Mouse (Mus musculus) adipocyte (in vitro differentiated cells): ENCODE measurements at regions not wholly inside any gene's neighbourhood (a gene's known extent, or its start where the extent isn't known, plus 50 kb on each side); places are given as distances from the start of the nearest gene placed in this dataset.
"Not testable (repeated sequence)": the region's sequence is repeated elsewhere in the genome, so short reads cannot be mapped to it uniquely, and the experiment has no call there.

Experiments
- DNase-seq: peaks from one replicate; pipeline ENCODE4 v3.0.0-alpha.2; 2016; ENCODE audit warnings: low spot score

DNA sequence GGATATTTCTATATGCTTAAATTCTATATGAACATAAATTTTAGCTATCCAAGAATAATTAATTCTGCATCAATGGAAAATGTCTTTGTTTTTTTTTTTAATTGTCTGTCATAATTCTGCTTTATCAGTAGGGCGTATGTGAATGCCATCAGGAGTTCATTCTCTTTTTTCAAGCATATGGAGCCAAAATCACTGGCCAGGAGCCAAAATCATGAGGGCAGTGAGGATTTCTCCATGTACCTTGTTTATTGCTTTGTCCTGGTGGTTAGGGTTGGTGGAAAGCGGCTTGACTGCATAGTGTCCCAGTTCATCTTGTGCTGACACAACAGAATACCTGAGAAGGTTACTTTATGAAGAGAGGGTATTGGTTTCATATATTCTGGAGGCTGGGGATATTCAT lies 243.9 kb downstream of the AI429214 start:
- no peak for DNase-seq

DNA sequence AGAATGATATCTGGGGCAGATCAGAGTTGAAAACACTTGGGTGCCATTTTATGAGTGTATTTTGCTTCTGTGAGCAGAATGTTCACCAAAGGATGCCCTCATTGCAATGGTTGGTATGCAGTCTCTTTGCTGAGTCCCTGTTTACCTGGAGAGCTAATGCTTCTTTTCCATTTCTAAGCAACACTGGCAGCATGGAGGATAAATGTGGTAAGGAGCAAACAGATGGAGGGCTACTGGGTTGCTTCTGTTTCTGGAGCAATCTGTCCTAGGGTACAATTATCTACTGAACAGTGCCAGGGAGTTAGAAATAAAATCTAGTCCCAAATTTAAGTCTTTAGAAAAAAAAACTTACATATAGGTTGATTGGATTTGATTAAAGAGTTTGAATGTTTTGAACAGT lies 245.9 kb downstream of the AI429214 start:
- no peak for DNase-seq

DNA sequence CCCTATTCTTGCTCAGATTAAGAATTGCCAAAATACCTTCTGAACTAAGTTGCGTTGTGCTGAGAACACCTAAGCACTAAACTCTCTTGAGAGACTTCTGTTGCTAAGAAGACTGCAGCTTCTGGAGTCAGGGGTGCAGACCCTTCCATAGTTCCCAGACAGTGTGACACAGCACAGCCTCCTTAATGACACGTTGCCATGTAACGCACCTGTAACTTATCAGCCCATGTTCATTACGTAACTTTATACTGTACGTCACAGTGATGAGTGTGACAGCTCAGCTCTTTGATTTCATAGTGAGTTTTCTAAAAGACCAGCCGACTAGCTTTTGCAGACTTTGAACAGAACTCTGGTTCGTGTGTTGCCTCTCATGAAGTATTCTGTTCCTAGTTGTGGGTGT lies 257.8 kb downstream of the AI429214 start:
- DNase-seq: not testable (repeated sequence)

DNA sequence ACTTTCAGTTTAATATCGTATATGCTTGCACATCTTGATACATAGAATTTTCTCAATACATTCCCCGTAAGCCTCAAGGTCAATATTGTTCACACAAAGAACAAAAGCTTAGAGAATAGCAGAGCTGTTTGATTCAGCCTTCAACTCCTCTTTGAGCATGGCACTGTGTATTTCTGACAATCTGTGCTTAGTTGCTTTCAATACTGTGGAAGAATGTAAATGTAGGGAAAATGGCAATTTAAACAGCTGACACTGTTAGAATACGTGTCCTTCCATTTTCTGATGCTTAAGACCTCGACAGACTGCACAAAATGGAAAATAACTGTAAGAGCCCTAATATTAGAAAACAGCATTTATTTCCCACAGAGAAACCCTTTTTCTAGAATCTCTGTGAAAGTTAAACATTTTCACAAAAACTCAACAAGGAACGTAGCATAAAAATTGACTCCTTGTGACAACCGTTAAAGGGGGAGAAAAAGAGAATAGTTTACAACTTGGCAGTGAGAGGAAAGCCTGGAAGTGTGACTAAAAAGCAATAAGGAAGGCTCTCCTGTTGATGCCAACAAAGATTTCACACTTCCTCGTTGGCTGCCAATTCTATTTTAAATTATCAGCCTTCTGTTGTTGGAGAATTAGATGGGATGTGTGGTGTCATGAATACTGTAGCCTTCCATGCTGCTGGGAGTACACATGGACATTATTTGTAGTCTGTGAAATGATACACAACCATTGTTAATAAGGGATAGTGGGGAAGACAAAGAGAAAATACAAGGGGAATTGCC lies 297.9 kb downstream of the AI429214 start:
- no peak for DNase-seq
